Mouse (Mus musculus): ENCODE data around the gene Sphk1.
A peak's percentile ranks its signal among the peaks of the same experiment; 100 is the strongest.

The Sphk1 gene

GRCm38 (mm10) chr11:116580031-116580652 is 49.4 kb downstream of the Sphk1 start:
- no peak for DNase-seq (ENCODE audit: low spot score)

GRCm38 (mm10) chr11:116580711-116581375 is 50.1 kb downstream of the Sphk1 start:
- DNase-seq (ENCODE audit: low spot score) = peak; percentile 43

- DNase-seq (ENCODE audit: low spot score) = peak; percentile 85
Observed at GRCm38 (mm10) chr11:116581376-116581814, 50.7 kb downstream of the Sphk1 start, which contains the start of gene Ube2o. TSS of gene Ube2o (minus strand) at chr11:116581447.

- no peak for DNase-seq (ENCODE audit: low spot score)
Observed at GRCm38 (mm10) chr11:116585682-116586081, 55.0 kb downstream of the Sphk1 start.

All from urinary bladder, postnatal 14 days (tissue).